In genomic region chr16:24478851-24479250, GRCm38 (mm10) we compare ENCODE assay signal across 13 mouse cellular contexts.
"Had no signal": no experiment of that assay in that cellular context is flagged by ENCODE, and none has a peak within 500 bp of the region (broad histone marks: within the 10 kb centered on the region; RNA-seq: fewer than 3 reads in every experiment).

No protein-coding gene starts in this region.

- DNase-seq: kidney, adult 2 months; kidney, postnatal 10 days; kidney, postnatal 36 days; layer of hippocampus, postnatal 36 days; liver, embryonic 13.5 days; lung, adult 2 months; lung, postnatal 14 days; lung, postnatal 4 days; midbrain, embryonic 14.5 days; thymus, adult 2 months; thymus, postnatal 14 days; thymus, postnatal 4 days had no signal

- ATAC-seq: intestine, postnatal 0 days had no signal
